Mouse (Mus musculus) stomach, postnatal 0 days (tissue): ENCODE data around the gene Gucd1. TPM values are rescaled to one million over a fixed set of nuclear protein-coding genes. Genes with fewer than 3 reads are reported as not detected.
"Not testable (repeated sequence)": the region's sequence is repeated elsewhere in the genome, so short reads cannot be mapped to it uniquely, and the experiment has no call there.

Experiments
- ATAC-seq: fragments of 200-750 bp; cut with Nextera tagmentation; 2 replicates; pipeline ENCODE4 v1.8.0; 2017; ENCODE audit not compliant: low FRiP score, low TSS enrichment
- DNase-seq: peaks from one replicate; pipeline ENCODE4 v3.0.0-alpha.2; 2016; ENCODE audit warnings: low spot score
- H3K27ac ChIP-seq: fragments of 300-500 bp; sonication (generic); replicated peaks from 2 replicates; pipeline ENCODE4 v1.5.1; 2014; ENCODE audit warnings: mild to moderate bottlenecking, control low read depth
- H3K27me3 ChIP-seq: fragments of 300-500 bp; sonication (generic); 2 replicates; pipeline ENCODE4 v1.6.1; 2014; ENCODE audit warnings: low read length; ENCODE audit not compliant: control insufficient read depth, insufficient read depth
- H3K36me3 ChIP-seq: fragments of 300-500 bp; sonication (generic); 2 replicates; pipeline ENCODE4 v1.6.1; 2014; ENCODE audit warnings: low read length, mixed read lengths; ENCODE audit not compliant: control insufficient read depth, insufficient read depth
- H3K4me1 ChIP-seq: fragments of 300-500 bp; sonication (generic); replicated peaks from 2 replicates; pipeline ENCODE4 v1.6.1; 2014; ENCODE audit warnings: antibody characterized with exemption; ENCODE audit not compliant: control insufficient read depth, insufficient read depth
- H3K4me2 ChIP-seq: fragments of 300-500 bp; sonication (generic); replicated peaks from 2 replicates; pipeline ENCODE4 v1.6.1; 2014; ENCODE audit warnings: low read depth, mild to moderate bottlenecking, control low read depth, moderate library complexity
- H3K4me3 ChIP-seq: fragments of 300-500 bp; sonication (generic); 2 replicates; pipeline ENCODE4 v1.5.1; 2014; ENCODE audit warnings: low read depth, low read length, control low read depth
- H3K9ac ChIP-seq: fragments of 300-500 bp; sonication (generic); 2 replicates; pipeline ENCODE4 v1.6.1; 2014; ENCODE audit warnings: mild to moderate bottlenecking, low read length, control low read depth, mixed read lengths
- H3K9me3 ChIP-seq: fragments of 300-500 bp; sonication (generic); 2 replicates; pipeline ENCODE4 v1.6.1; 2016; ENCODE audit warnings: low read length; ENCODE audit not compliant: control insufficient read depth
- CTCF ChIP-seq: IDR thresholded peaks from 2 replicates; pipeline ENCODE4 v1.5.1; 2016; ENCODE audit warnings: antibody characterized with exemption, low read depth, mild to moderate bottlenecking, moderate library complexity
- EP300 ChIP-seq: optimal IDR thresholded peaks from 2 replicates; pipeline ENCODE3; 2016; ENCODE audit warnings: antibody characterized with exemption
- WGBS: fragments of 180-500 bp; shearing (Covaris S2); extraction: QIAGEN DNeasy Blood & Tissue Kit; methylation state at CpG from one replicate; pipeline ENCODE4 v1.1.7; 2014; 5-methylcytosine and 5-hydroxymethylcytosine counted together
- polyA plus RNA-seq: library from polyadenylated mRNA; unstranded; fragments of >200 nt; fragmentation: Nextera tagmentation; extraction: Ambion mirVana; gene quantifications from 2 replicates; pipeline ENCODE4 v1.2.1, GENCODE M21; 2015

Gene Gucd1
- polyA plus RNA-seq, 1 experiment from 2014 or later: 14.6 TPM

DNA sequence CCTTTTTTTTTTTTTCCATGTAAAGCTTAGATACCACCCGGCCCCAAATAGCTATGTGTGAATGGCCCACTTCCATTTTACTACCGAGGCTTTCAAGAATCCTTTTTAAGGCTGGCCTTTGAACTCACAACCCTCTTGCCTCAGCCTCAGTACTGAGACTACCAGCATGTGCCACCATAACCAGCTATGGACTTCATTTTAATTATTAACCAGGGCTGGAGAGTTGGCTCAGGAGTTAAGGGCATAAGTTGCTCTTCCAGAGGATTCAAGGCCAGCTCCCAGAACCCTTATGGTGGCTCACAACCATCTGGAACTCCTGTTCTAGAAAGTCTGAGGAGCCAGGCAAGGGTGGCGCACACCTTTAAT, 12.7 kb downstream of the Gucd1 start:
- Histone ChIP-seq H3K36me3 (peaks cover 22% of the 10 kb centered on the region), H3K9me3 (no peaks in the 10 kb centered on the region), H3K27ac (no peak overlapping the region), H3K4me3 (no peak overlapping the region), H3K4me2 (no peak overlapping the region), H3K4me1 (no peaks in the 10 kb centered on the region; the same call in 1 of the 2 replicates), H3K9ac (no peak overlapping the region), H3K27me3 (no peaks in the 10 kb centered on the region)
- TF ChIP-seq CTCF (no peak), EP300 (no peak)
- ATAC-seq (no peak), DNase-seq (no peak)
- WGBS: 60% methylated on average over 3 of the region's 3 CpGs

DNA sequence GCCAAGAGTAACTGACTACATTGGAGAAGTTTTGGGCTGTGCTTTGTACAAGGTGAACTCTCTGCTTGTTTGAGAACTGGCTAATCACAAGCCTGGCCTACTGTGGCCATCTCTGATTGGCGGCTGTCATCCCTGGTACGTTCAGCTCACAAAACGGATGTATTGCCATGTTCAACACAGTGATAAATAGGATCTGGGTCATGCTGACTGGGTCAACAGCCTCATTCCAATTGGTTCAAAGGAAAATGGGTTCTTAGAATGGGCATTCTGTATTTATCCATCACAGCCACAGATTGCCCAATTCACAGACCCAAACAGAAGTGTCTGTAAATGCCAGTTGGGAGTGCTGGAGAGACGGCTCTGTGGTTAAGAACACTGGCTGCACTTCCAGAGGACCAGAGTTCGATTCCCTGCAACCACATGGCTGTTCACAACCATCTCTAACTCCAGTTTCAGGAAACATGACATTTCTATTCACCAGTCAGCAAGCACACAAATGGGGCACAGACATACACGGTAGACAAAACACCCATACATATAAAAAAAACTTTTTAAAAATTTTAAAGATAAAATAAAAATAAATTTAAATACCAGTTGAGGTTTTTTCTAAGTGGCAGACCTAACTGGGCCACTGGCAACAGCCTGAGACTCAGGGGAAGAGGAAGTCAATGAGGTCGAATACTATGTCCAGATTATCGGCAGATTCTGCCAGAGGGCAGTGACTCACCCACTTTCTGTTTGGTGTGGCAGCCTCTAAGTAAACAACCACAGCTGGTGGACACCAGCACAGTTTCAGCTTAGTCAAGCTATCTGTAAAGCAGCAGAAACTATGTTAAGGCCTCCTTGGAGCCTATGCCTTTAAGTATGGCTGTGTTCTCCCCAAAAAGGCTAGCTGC, 13.3 kb downstream of the Gucd1 start:
- no peak overlapping the region for H3K9ac ChIP-seq
- no peak overlapping the region for H3K4me2 ChIP-seq
- H3K4me3 ChIP-seq: no peak overlapping the region
- ATAC-seq (no peak), DNase-seq (no peak)
- H3K27me3 ChIP-seq: no peaks in the 10 kb centered on the region
- no peaks in the 10 kb centered on the region for H3K9me3 ChIP-seq
- H3K4me1 ChIP-seq: no peaks in the 10 kb centered on the region; the same call in 1 of the 2 replicates
- TF ChIP-seq EP300: no peak
- TF ChIP-seq CTCF: no peak
- 72% methylated on average over 8 of the region's 8 CpGs for WGBS
- peaks cover 16% of the 10 kb centered on the region for H3K36me3 ChIP-seq
- no peak overlapping the region for H3K27ac ChIP-seq

DNA sequence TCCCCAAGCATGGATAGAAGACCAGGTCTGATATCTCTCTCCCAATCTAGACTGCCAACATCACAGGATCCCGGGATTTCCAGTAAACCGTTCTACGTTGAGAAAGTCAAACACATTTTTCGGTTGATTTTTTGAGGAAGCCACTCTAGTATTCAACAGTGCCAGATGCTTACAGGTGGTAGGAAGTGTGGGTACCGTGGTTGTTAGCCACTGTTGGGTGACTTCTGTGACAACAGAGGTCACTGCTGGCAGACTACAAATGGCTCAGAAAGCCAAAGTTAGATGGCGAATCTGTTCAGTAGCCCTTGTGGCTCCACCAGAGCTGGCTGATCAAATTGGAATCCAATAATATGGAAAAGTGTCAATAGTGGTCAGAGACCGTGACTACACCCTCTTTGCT, 14.1 kb downstream of the Gucd1 start:
- Histone ChIP-seq H3K9me3 (no peaks in the 10 kb centered on the region), H3K4me3 (no peak overlapping the region)

DNA sequence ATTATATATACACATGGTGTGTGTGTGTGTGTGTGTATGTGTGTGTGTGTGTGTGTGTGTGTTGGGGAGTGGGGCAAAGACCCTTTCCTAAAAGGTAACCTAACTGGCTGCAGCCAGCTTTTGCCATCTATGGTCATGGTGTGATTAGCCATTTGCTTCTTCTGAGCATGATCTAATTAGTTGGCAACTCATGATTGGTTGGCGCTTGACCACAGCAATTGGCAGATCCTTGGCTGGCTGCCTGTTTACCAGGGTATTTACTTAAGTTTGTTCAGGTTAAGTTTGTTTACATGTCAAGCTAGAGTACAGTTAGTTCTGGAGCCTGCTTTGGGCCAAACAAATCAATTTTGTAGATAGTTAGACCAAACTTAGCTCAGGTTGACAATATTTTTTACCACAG, 16.1 kb downstream of the Gucd1 start:
- H3K9ac ChIP-seq: no peak overlapping the region
- no peak for ATAC-seq
- no peak for DNase-seq
- H3K27me3 ChIP-seq: no peaks in the 10 kb centered on the region
- TF ChIP-seq CTCF (no peak), EP300 (no peak)
- no peak overlapping the region for H3K4me2 ChIP-seq
- no peak overlapping the region for H3K4me3 ChIP-seq
- H3K36me3 ChIP-seq: no peaks in the 10 kb centered on the region
- H3K9me3 ChIP-seq: no peaks in the 10 kb centered on the region
- 92% methylated on average over 1 of the region's 1 CpGs for WGBS
- no peak overlapping the region for H3K27ac ChIP-seq
- no peaks in the 10 kb centered on the region; the same call in 1 of the 2 replicates for H3K4me1 ChIP-seq

More for the DNA sequence above, 14.1 kb downstream of the Gucd1 start:
- Histone ChIP-seq H3K27me3 (no peaks in the 10 kb centered on the region), H3K9ac (no peak overlapping the region), H3K36me3 (peaks cover 9% of the 10 kb centered on the region), H3K27ac (no peak overlapping the region), H3K4me2 (no peak overlapping the region), H3K4me1 (no peaks in the 10 kb centered on the region; the same call in 1 of the 2 replicates)
- ATAC-seq (no peak), DNase-seq (no peak)
- TF ChIP-seq EP300 (no peak), CTCF (no peak)
- WGBS: 90% methylated on average over 7 of the region's 7 CpGs

DNA sequence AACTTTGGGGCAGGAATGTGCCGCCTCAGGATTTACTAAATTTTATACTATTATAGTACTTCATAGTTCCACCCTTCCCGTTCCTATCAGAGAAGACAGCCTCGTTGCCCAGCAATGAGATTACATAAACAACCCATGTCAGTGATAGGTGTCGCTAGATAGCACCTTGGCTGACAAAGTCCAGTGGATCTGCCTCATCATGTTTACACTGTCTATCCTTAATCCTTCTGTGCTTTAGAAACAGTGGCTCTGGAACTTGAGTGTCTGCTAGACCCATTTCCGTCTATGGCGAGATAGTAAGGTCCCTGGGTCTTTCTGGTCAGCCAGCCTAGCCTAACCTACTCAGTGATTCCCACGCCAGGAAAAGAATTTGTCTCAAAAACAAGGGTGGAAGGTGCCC, 17.4 kb downstream of the Gucd1 start:
- ATAC-seq: no peak
- no peak overlapping the region for H3K9ac ChIP-seq
- no peaks in the 10 kb centered on the region; the same call in 1 of the 2 replicates for H3K4me1 ChIP-seq
- WGBS: 36% methylated on average over 7 of the region's 7 CpGs
- no peaks in the 10 kb centered on the region for H3K9me3 ChIP-seq
- no peaks in the 10 kb centered on the region for H3K36me3 ChIP-seq
- no peaks in the 10 kb centered on the region for H3K27me3 ChIP-seq
- TF ChIP-seq EP300 (no peak), CTCF (no peak)
- H3K4me2 ChIP-seq: no peak overlapping the region
- DNase-seq: no peak
- H3K27ac ChIP-seq: no peak overlapping the region
- H3K4me3 ChIP-seq: no peak overlapping the region

DNA sequence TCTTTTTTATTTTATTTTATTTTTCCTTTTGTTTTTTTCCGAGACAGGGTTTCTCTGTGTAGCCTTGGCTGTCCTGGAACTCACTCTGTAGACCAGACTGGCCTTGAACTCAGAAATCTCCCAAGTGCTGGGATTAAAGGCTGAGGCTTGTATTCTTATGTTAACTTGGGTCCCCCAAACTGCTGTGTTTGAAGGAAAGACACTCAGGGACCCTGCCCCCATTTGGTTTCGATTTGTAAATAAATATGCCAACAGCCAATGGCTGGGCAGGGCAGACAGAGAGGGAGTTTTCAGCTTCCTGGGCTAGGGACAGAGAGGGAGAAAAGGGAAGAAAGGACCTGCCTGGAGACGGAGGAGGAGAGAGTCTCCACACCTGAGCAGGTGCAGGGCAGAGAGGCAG, 18.0 kb downstream of the Gucd1 start:
- no peak for DNase-seq
- H3K9ac ChIP-seq: no peak overlapping the region
- H3K27ac ChIP-seq: no peak overlapping the region
- H3K9me3 ChIP-seq: no peaks in the 10 kb centered on the region
- 50% methylated on average over 3 of the region's 3 CpGs for WGBS
- H3K36me3 ChIP-seq: no peaks in the 10 kb centered on the region
- ATAC-seq: no peak
- no peak overlapping the region for H3K4me2 ChIP-seq
- no peak for TF ChIP-seq CTCF
- no peak for TF ChIP-seq EP300
- H3K4me3 ChIP-seq: no peak overlapping the region
- H3K4me1 ChIP-seq: no peaks in the 10 kb centered on the region; the same call in 1 of the 2 replicates
- H3K27me3 ChIP-seq: no peaks in the 10 kb centered on the region

DNA sequence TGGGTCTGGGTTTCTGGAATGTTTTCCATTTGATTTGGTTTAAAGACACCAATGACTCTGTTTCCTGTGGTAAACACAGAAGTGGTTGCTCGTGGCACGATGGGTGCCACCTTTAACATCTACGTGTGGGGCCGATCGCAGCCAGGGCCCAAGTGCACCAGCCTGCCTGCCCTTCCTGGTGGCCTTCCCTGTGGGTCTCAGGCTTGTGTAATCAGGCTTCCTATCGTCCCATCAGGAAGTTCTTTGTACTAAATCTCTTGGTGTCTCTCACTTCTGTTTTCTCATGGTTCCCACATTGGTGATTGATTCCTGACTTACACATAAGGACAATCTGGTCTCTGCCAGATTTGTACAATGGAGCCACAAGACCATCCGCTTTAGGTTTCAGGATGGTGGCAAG, 18.6 kb downstream of the Gucd1 start:
- not testable (repeated sequence) for H3K36me3 ChIP-seq, ATAC-seq, H3K4me1 ChIP-seq, H3K9ac ChIP-seq, H3K4me2 ChIP-seq, DNase-seq, H3K27ac ChIP-seq, H3K4me3 ChIP-seq, H3K27me3 ChIP-seq, H3K9me3 ChIP-seq
- WGBS: 75% methylated on average over 7 of the region's 7 CpGs
